Mouse (Mus musculus): ENCODE results near the gene Fau. TPM values are rescaled to one million over a fixed set of nuclear protein-coding genes. Genes with fewer than 3 reads are reported as not detected.
A peak's percentile ranks its signal among the peaks of the same experiment; 100 is the strongest.

Gene Fau
- polyA plus RNA-seq, 1 experiment: 882 TPM

DNA sequence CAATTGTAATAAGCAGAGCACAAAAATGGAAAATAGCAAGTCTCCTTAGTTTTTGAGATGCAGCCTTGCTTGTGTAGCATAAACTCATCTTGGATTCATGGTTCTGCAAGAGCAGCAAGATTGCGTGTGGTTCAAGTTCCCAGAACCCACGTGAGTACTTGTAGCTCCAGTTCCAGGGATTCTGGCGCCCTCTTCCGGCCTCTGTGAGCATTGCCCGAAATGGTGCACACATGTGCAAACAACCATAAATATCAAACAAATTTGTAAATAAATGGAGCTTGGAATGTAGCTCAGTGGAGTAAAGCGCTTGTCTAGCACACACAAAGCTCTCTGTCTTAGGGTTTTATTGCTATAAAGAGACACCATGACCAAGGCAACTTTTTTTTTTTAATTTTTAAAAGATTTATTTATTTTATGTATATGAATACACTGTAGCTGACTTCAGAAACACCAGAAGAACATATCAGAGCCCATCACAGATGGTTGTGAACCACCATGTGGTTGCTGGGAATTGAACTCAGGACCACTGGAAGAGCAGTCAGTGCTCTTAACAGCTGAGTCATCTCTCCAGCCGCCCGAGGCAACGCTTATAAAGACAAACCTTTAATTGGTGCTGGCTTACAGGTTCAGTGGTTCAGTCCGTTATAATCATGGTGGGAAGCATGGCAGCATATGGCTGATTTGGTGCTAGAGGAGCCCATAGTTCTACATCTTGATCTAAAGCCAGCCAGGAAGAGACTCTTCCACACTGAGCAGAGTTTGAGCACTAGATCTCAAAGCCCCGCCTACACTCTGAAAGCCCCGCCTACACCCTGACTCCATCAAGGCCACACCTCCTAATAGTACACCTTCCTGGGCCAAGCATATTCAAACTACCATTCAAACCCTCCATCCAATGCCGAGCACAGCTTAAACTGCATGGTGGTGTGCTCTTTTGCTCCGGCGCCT is 39.2 kb upstream of the Fau start:
- H3K4me3 ChIP-seq (ENCODE audit: insufficient read depth, low read depth, low read length): no peak overlapping the region
- peak; percentile 93 for DNase-seq
- no peaks in the 10 kb centered on the region for H3K27me3 ChIP-seq (replicated peaks; ENCODE audit: control insufficient read depth, insufficient read depth, low read length)
- no peak overlapping the region for H3K27ac ChIP-seq (ENCODE audit: insufficient read depth, low read depth, low read length)
- 26% methylated on average over 15 of the region's 15 CpGs for WGBS
- H3K36me3 ChIP-seq (ENCODE audit: control insufficient read depth, insufficient read depth, low read length): no peaks in the 10 kb centered on the region
- peaks cover 5% of the 10 kb centered on the region; the same call in 1 of the 2 replicates for H3K4me1 ChIP-seq (ENCODE audit: control insufficient read depth, insufficient read depth, low read length)
- no peak for TF ChIP-seq POLR2A (IDR thresholded peaks at IDR 0.05; ENCODE audit: low read depth, low read length)
- TF ChIP-seq CTCF (conservative IDR thresholded peaks at IDR 0.05; ENCODE audit: insufficient read depth, insufficient read length, low read depth, low read length): peak; percentile 97; the same call in 1 of the 2 replicates

DNA sequence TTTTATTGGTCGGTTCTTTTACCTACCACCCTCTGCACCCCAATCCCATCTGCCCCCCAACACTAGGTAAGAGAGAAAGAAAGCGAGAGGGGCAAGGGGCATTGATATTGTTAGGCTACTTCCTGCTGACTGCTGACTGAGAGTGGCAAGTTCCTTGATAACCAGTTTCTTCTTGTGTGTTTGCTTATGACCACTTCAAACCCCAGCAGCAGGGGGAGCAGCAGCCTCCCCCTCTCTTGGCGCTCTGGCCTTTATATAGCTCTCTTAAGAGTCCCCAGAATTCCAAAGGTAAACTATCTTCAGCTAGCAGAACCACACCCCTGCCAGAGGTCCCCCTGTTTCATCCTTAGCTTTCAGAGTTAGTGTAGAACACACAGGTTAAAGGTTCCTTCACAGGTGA is 37.4 kb upstream of the Fau start:
- Histone ChIP-seq H3K4me1 (ENCODE audit: control insufficient read depth, insufficient read depth, low read length) (no peaks in the 10 kb centered on the region), H3K27ac (ENCODE audit: insufficient read depth, low read depth, low read length) (no peak overlapping the region), H3K36me3 (ENCODE audit: control insufficient read depth, insufficient read depth, low read length) (no peaks in the 10 kb centered on the region), H3K4me3 (ENCODE audit: insufficient read depth, low read depth, low read length) (no peak overlapping the region), H3K27me3 (replicated peaks; ENCODE audit: control insufficient read depth, insufficient read depth, low read length) (no peaks in the 10 kb centered on the region)
- TF ChIP-seq POLR2A (IDR thresholded peaks at IDR 0.05; ENCODE audit: low read depth, low read length) (no peak), CTCF (conservative IDR thresholded peaks at IDR 0.05; ENCODE audit: insufficient read depth, insufficient read length, low read depth, low read length) (no peak)
- no peak for DNase-seq
- 66% methylated on average over 3 of the region's 3 CpGs for WGBS

DNA sequence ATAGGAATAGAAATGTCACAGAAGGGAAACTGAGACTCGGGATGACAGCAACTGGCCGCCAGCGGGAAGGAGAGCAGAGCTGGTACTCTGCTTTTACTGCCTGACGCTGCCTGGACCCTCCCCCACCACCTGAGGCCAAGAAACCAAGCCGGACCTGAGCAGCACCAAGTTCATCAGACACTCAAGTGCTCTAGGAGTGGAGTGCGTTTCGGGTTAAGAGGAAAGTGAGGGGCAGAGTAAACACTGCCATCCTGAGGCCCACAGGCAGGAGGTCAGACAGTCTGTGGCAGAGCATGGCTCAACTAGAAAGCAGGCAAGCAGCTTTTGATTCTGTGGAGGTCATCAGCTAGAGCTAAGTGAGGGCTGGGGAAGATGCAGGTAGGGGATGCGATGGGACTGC is 34.6 kb upstream of the Fau start:
- Histone ChIP-seq H3K27ac (ENCODE audit: insufficient read depth, low read depth, low read length) (no peak overlapping the region), H3K4me1 (ENCODE audit: control insufficient read depth, insufficient read depth, low read length) (no peaks in the 10 kb centered on the region), H3K36me3 (ENCODE audit: control insufficient read depth, insufficient read depth, low read length) (no peaks in the 10 kb centered on the region), H3K4me3 (ENCODE audit: insufficient read depth, low read depth, low read length) (no peak overlapping the region), H3K27me3 (replicated peaks; ENCODE audit: control insufficient read depth, insufficient read depth, low read length) (no peaks in the 10 kb centered on the region)
- DNase-seq: no peak
- TF ChIP-seq POLR2A (IDR thresholded peaks at IDR 0.05; ENCODE audit: low read depth, low read length) (no peak), CTCF (conservative IDR thresholded peaks at IDR 0.05; ENCODE audit: insufficient read depth, insufficient read length, low read depth, low read length) (no peak)
- 63% methylated on average over 8 of the region's 8 CpGs for WGBS

- no peak overlapping the region for H3K27ac ChIP-seq (ENCODE audit: insufficient read depth, low read depth, low read length)
- no peak for DNase-seq
- H3K27me3 ChIP-seq (replicated peaks; ENCODE audit: control insufficient read depth, insufficient read depth, low read length): no peaks in the 10 kb centered on the region
- no peaks in the 10 kb centered on the region for H3K4me1 ChIP-seq (ENCODE audit: control insufficient read depth, insufficient read depth, low read length)
- no peak overlapping the region for H3K4me3 ChIP-seq (ENCODE audit: insufficient read depth, low read depth, low read length)
- no peak for TF ChIP-seq POLR2A (IDR thresholded peaks at IDR 0.05; ENCODE audit: low read depth, low read length)
- TF ChIP-seq CTCF (conservative IDR thresholded peaks at IDR 0.05; ENCODE audit: insufficient read depth, insufficient read length, low read depth, low read length): no peak
- H3K36me3 ChIP-seq (ENCODE audit: control insufficient read depth, insufficient read depth, low read length): no peaks in the 10 kb centered on the region
- WGBS: 80% methylated on average over 7 of the region's 7 CpGs
Observed at GRCm38 (mm10) chr19:6023930-6024329, 33.7 kb upstream of the Fau start.

- Histone ChIP-seq H3K4me3 (ENCODE audit: insufficient read depth, low read depth, low read length) (no peak overlapping the region), H3K27me3 (replicated peaks; ENCODE audit: control insufficient read depth, insufficient read depth, low read length) (no peaks in the 10 kb centered on the region), H3K4me1 (ENCODE audit: control insufficient read depth, insufficient read depth, low read length) (no peaks in the 10 kb centered on the region), H3K27ac (ENCODE audit: insufficient read depth, low read depth, low read length) (no peak overlapping the region), H3K36me3 (ENCODE audit: control insufficient read depth, insufficient read depth, low read length) (no peaks in the 10 kb centered on the region)
- 62% methylated on average over 6 of the region's 6 CpGs for whole genome bisulfite sequencing
- TF ChIP-seq CTCF (conservative IDR thresholded peaks at IDR 0.05; ENCODE audit: insufficient read depth, insufficient read length, low read depth, low read length) (no peak), POLR2A (IDR thresholded peaks at IDR 0.05; ENCODE audit: low read depth, low read length) (no peak)
- DNase-seq: no peak
Observed at GRCm38 (mm10) chr19:6028991-6029390, 28.7 kb upstream of the Fau start.

GRCm38 (mm10) chr19:6029426-6029825 is 28.2 kb upstream of the Fau start:
- WGBS: 81% methylated on average over 9 of the region's 9 CpGs
- DNase-seq: no peak
- Histone ChIP-seq H3K36me3 (ENCODE audit: control insufficient read depth, insufficient read depth, low read length) (no peaks in the 10 kb centered on the region), H3K4me3 (ENCODE audit: insufficient read depth, low read depth, low read length) (no peak overlapping the region), H3K4me1 (ENCODE audit: control insufficient read depth, insufficient read depth, low read length) (no peaks in the 10 kb centered on the region), H3K27me3 (replicated peaks; ENCODE audit: control insufficient read depth, insufficient read depth, low read length) (no peaks in the 10 kb centered on the region), H3K27ac (ENCODE audit: insufficient read depth, low read depth, low read length) (no peak overlapping the region)
- TF ChIP-seq POLR2A (IDR thresholded peaks at IDR 0.05; ENCODE audit: low read depth, low read length) (no peak), CTCF (conservative IDR thresholded peaks at IDR 0.05; ENCODE audit: insufficient read depth, insufficient read length, low read depth, low read length) (no peak)

- no peak for DNase-seq
- WGBS: 75% methylated on average over 14 of the region's 14 CpGs
- no peaks in the 10 kb centered on the region for H3K4me1 ChIP-seq (ENCODE audit: control insufficient read depth, insufficient read depth, low read length)
- H3K4me3 ChIP-seq (ENCODE audit: insufficient read depth, low read depth, low read length): no peak overlapping the region
- no peak for TF ChIP-seq POLR2A (IDR thresholded peaks at IDR 0.05; ENCODE audit: low read depth, low read length)
- no peak for TF ChIP-seq CTCF (conservative IDR thresholded peaks at IDR 0.05; ENCODE audit: insufficient read depth, insufficient read length, low read depth, low read length)
- H3K27me3 ChIP-seq (replicated peaks; ENCODE audit: control insufficient read depth, insufficient read depth, low read length): no peaks in the 10 kb centered on the region
- no peaks in the 10 kb centered on the region for H3K36me3 ChIP-seq (ENCODE audit: control insufficient read depth, insufficient read depth, low read length)
- H3K27ac ChIP-seq (ENCODE audit: insufficient read depth, low read depth, low read length): no peak overlapping the region
Observed at GRCm38 (mm10) chr19:6030520-6031280, 26.9 kb upstream of the Fau start.

Data from kidney, adult 2 months (tissue).